Mouse (Mus musculus): Measurements from ENCODE around the gene Adcy3.
"Not testable (repeated sequence)": the region's sequence is repeated elsewhere in the genome, so short reads cannot be mapped to it uniquely, and the experiment has no call there.

Adcy3 gene

GRCm38 (mm10) chr12:4240281-4240680, 107.4 kb downstream of the Adcy3 start:
- DNase-seq (ENCODE audit: low read depth, low spot score), result not testable (repeated sequence)

GRCm38 (mm10) chr12:4243805-4244204, 110.9 kb downstream of the Adcy3 start:
- DNase-seq (ENCODE audit: low read depth, low spot score), result no peak

- no peak for DNase-seq (ENCODE audit: low read depth, low spot score)
These were observed 112.8 kb downstream of the Adcy3 start for GRCm38 (mm10) chr12:4245742-4246141.

GRCm38 (mm10) chr12:4249786-4250185, 116.9 kb downstream of the Adcy3 start:
- no peak for DNase-seq (ENCODE audit: low read depth, low spot score)

- no peak for DNase-seq (ENCODE audit: low read depth, low spot score)
These were observed 120.1 kb downstream of the Adcy3 start for GRCm38 (mm10) chr12:4252742-4253655.

Measured in forelimb bud, embryonic 11.5 days (tissue).